Mouse (Mus musculus): ENCODE results near the gene Car9. TPM values are rescaled to one million over a fixed set of nuclear protein-coding genes. Genes with fewer than 3 reads are reported as not detected.

The Car9 gene
- 0.67 TPM for polyA plus RNA-seq (2017; shearing (Covaris generic))

GRCm38 (mm10) chr4:43506536-43507185, at the start of gene Car9:
Gene Car9, plus strand, starts transcription at chr4:43506966.

GRCm38 (mm10) chr4:43483535-43484091, 23.2 kb upstream of the Car9 start, which contains the start of gene Sit1:
Gene Sit1, minus strand, starts transcription at chr4:43483734.

GRCm38 (mm10) chr4:43492821-43493185, 14.0 kb upstream of the Car9 start, which contains the start of gene Ccdc107:
Gene Ccdc107, plus strand, starts transcription at chr4:43492900.

GRCm38 (mm10) chr4:43499407-43500333, 7.1 kb upstream of the Car9 start, which contains the start of gene Arhgef39:
Gene Arhgef39, minus strand, starts transcription at chr4:43499695.

GRCm38 (mm10) chr4:43561997-43562768, 55.4 kb downstream of the Car9 start, which contains the start of the genes Creb3 and Tln1:
Gene Creb3, plus strand, starts transcription at chr4:43562332.
Gene Tln1, minus strand, starts transcription at chr4:43562691.

Other genes starting within 250 kb of the Car9 start
- not detected for gene Atp8b5, start 239.8 kb upstream of the Car9 start, polyA plus RNA-seq (2017; shearing (Covaris generic))
- not detected for gene Rusc2, start 125.0 kb upstream of the Car9 start, polyA plus RNA-seq (2017; shearing (Covaris generic))
- gene Fam166b, start 77.8 kb upstream of the Car9 start, polyA plus RNA-seq (2017; shearing (Covaris generic)) = not detected
- 66.2 TPM for gene Tesk1, start 65.0 kb upstream of the Car9 start, polyA plus RNA-seq (2017; shearing (Covaris generic))
- gene Cd72, start 52.3 kb upstream of the Car9 start, polyA plus RNA-seq (2017; shearing (Covaris generic)) = 15.3 TPM
- 228 TPM for gene Sit1, start 23.2 kb upstream of the Car9 start, polyA plus RNA-seq (2017; shearing (Covaris generic))
- 64.2 TPM for gene Ccdc107, start 14.1 kb upstream of the Car9 start, polyA plus RNA-seq (2017; shearing (Covaris generic))
- gene Arhgef39, start 7.3 kb upstream of the Car9 start, polyA plus RNA-seq (2017; shearing (Covaris generic)) = 4.8 TPM
- not detected for gene Tpm2, start 16.8 kb downstream of the Car9 start, polyA plus RNA-seq (2017; shearing (Covaris generic))
- 58.4 TPM for gene Creb3, start 55.4 kb downstream of the Car9 start, polyA plus RNA-seq (2017; shearing (Covaris generic))
- 223 TPM for gene Tln1, start 55.7 kb downstream of the Car9 start, polyA plus RNA-seq (2017; shearing (Covaris generic))
- 7.0 TPM for gene Rgp1, start 71.7 kb downstream of the Car9 start, polyA plus RNA-seq (2017; shearing (Covaris generic))
- 30.8 TPM for gene Gba2, start 71.9 kb downstream of the Car9 start, polyA plus RNA-seq (2017; shearing (Covaris generic))
- gene Msmp, start 77.5 kb downstream of the Car9 start, polyA plus RNA-seq (2017; shearing (Covaris generic)) = 2.5 TPM
- gene Npr2, start 125.0 kb downstream of the Car9 start, polyA plus RNA-seq (2017; shearing (Covaris generic)) = not detected
- not detected for gene Spag8, start 146.6 kb downstream of the Car9 start, polyA plus RNA-seq (2017; shearing (Covaris generic))
- 56.2 TPM for gene Hint2, start 149.5 kb downstream of the Car9 start, polyA plus RNA-seq (2017; shearing (Covaris generic))
- gene Tmem8b, start 162.0 kb downstream of the Car9 start, polyA plus RNA-seq (2017; shearing (Covaris generic)) = 1.3 TPM
- gene Fam221b, start 162.2 kb downstream of the Car9 start, polyA plus RNA-seq (2017; shearing (Covaris generic)) = 0.67 TPM
- gene Olfr70, start 193.8 kb downstream of the Car9 start, polyA plus RNA-seq (2017; shearing (Covaris generic)) = not detected
- gene Olfr71, start 203.3 kb downstream of the Car9 start, polyA plus RNA-seq (2017; shearing (Covaris generic)) = not detected
- gene Hrct1, start 220.2 kb downstream of the Car9 start, polyA plus RNA-seq (2017; shearing (Covaris generic)) = not detected
- 0.09 TPM for gene Spaar, start 223.1 kb downstream of the Car9 start, polyA plus RNA-seq (2017; shearing (Covaris generic))